Mouse (Mus musculus) urinary bladder, postnatal 4 days (tissue): ENCODE measurements around the gene Mrrf.

Source experiments
- DNase-seq, 2 experiments: peaks; one replicate each; pipeline ENCODE4 v3.0.0; 2021 to 2022; ENCODE audit warnings: low spot score in 2 of 2

Gene Mrrf

GRCm38 (mm10) chr2:36136300-36136941, at the start of gene Mrrf, which contains the start of gene Rbm18:
Mrrf (plus strand) TSS chr2:36136389.
Rbm18 (minus strand) TSS chr2:36136773.
- peak; percentile 88 to 92 for DNase-seq

GRCm38 (mm10) chr2:36089190-36089589, 47.0 kb upstream of the Mrrf start:
- no peak for DNase-seq

- DNase-seq = peak in 1 of 2 experiments; percentile 67
These were observed 45.1 kb upstream of the Mrrf start for GRCm38 (mm10) chr2:36090853-36091741.

GRCm38 (mm10) chr2:36092748-36093147, 43.4 kb upstream of the Mrrf start:
- no peak for DNase-seq

GRCm38 (mm10) chr2:36093301-36093700, 42.9 kb upstream of the Mrrf start:
- DNase-seq = no peak

GRCm38 (mm10) chr2:36093914-36094475, 42.2 kb upstream of the Mrrf start:
- DNase-seq = no peak

- DNase-seq = no peak
These were observed 38.9 kb upstream of the Mrrf start for GRCm38 (mm10) chr2:36097129-36097815.

- DNase-seq = no peak
These were observed 38.2 kb upstream of the Mrrf start for GRCm38 (mm10) chr2:36098021-36098420.

GRCm38 (mm10) chr2:36099739-36100138, 36.5 kb upstream of the Mrrf start:
- no peak for DNase-seq

- DNase-seq = no peak
These were observed 34.2 kb upstream of the Mrrf start for GRCm38 (mm10) chr2:36101866-36102558.

GRCm38 (mm10) chr2:36102559-36102946, 33.6 kb upstream of the Mrrf start:
- no peak for DNase-seq

GRCm38 (mm10) chr2:36103069-36103554, 33.1 kb upstream of the Mrrf start:
- DNase-seq = no peak

- no peak for DNase-seq
These were observed 32.4 kb upstream of the Mrrf start for GRCm38 (mm10) chr2:36103555-36104367.

GRCm38 (mm10) chr2:36104436-36104955, 31.7 kb upstream of the Mrrf start:
- no peak for DNase-seq

GRCm38 (mm10) chr2:36104956-36105741, 31.0 kb upstream of the Mrrf start, which contains the start of gene Lhx6:
Lhx6 (minus strand) TSS chr2:36105408.
- DNase-seq = no peak

GRCm38 (mm10) chr2:36108615-36109014, 27.6 kb upstream of the Mrrf start:
- no peak for DNase-seq

GRCm38 (mm10) chr2:36112632-36113031, 23.6 kb upstream of the Mrrf start:
- no peak for DNase-seq

GRCm38 (mm10) chr2:36126795-36127429, 9.3 kb upstream of the Mrrf start:
- no peak for DNase-seq

- no peak for DNase-seq
These were observed 8.2 kb upstream of the Mrrf start for GRCm38 (mm10) chr2:36127973-36128372.
